Mouse (Mus musculus): ENCODE data around the gene Esrrg. TPM values are rescaled to one million over a fixed set of nuclear protein-coding genes. Genes with fewer than 3 reads are reported as not detected.

The Esrrg gene
- polyA plus RNA-seq, 1 experiment, result 1.0 TPM

DNA sequence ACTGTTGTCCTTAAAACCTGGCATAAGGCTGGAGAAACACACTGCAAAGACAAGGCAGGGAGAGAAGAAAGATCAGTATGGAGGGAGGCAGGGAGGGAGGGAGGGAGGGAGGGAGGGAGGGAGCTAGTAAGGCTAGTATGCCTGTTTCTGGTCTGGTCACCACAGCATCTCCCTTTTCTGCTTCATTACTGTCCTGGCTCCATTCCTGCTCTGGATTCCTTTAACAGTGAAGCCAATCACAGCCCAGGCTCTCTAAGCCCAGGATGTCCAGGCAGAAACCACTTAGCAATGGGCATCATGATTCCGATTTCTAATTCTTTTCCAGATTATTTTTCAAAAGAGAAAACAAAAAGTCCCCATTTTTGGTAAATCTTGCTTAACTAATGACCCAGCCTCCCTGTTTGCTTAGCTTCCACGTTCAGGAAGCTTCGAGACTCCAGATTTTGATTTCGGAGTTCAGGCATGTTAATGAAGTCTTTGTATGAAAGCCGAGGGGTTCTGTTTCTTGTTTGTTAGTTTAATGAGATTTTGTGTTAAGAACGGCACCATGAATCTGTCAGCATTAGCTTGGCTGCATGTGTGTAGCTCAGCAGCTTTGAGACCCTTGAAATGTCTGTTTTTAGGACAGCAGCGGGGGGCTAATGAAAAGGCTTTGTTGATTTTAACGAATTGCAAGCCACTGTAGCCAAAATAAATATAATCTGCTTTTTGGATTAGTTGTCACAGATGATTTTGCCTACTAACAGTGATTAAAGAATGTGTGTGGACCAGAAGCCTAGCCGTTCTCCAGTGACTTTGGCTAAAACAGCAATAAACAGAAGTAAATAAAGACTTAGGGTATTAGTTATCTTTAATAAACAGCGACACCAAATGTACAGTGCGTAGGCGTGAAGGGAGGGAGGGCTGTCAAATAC lies 199.1 kb downstream of the Esrrg start:
- H3K27ac ChIP-seq (ENCODE audit: control insufficient read depth, insufficient read depth, low read length), result no peak overlapping the region
- TF ChIP-seq POLR2A (IDR thresholded peaks at IDR 0.05; ENCODE audit: control insufficient read depth, extremely low read depth, insufficient read depth, low read length, poor library complexity), result no peak
- TF ChIP-seq CTCF (IDR thresholded peaks at IDR 0.05; ENCODE audit: borderline replicate concordance, control insufficient read depth, extremely low read depth, insufficient read depth, low read length, poor library complexity), result no peak
- 83% methylated on average over 12 of the region's 12 CpGs for WGBS
- no peaks in the 10 kb centered on the region for H3K36me3 ChIP-seq (ENCODE audit: control insufficient read depth, insufficient read depth, low read length)
- H3K4me1 ChIP-seq (replicated peaks; ENCODE audit: control insufficient read depth, insufficient read depth, low read length), result no peaks in the 10 kb centered on the region
- H3K4me3 ChIP-seq (ENCODE audit: control insufficient read depth, insufficient read depth, low read length), result no peak overlapping the region
- no peaks in the 10 kb centered on the region for H3K27me3 ChIP-seq (ENCODE audit: control insufficient read depth, insufficient read depth, low read length)
- DNase-seq, result no peak

DNA sequence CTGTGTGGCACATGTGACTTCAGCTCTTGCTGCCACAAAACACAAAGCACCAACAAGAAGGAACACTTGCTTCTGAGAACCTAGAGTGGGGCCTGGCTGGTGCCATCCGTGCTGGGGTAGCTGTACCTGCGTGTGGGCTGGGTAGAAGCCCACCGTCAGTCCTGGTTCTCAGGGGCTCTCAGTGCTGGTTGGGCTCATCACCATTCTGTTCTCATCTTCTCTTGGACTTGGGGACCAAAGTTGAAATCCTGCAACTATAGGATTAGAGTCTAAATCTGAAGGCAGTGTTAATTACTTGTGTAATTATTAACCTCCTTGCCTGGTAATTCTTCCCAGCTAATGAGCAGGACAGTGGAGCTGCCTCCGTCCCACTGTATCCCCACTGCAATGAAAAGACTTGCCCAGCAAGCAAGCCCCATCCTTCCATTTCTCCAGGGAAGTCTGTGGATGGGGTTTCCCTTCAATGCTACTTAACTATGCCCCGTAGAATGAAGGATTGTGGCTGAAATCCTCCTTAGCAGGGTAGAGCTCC lies 199.9 kb downstream of the Esrrg start:
- Histone ChIP-seq H3K4me1 (replicated peaks; ENCODE audit: control insufficient read depth, insufficient read depth, low read length) (no peaks in the 10 kb centered on the region), H3K36me3 (ENCODE audit: control insufficient read depth, insufficient read depth, low read length) (no peaks in the 10 kb centered on the region), H3K27ac (ENCODE audit: control insufficient read depth, insufficient read depth, low read length) (no peak overlapping the region), H3K4me3 (ENCODE audit: control insufficient read depth, insufficient read depth, low read length) (no peak overlapping the region), H3K27me3 (ENCODE audit: control insufficient read depth, insufficient read depth, low read length) (no peaks in the 10 kb centered on the region)
- TF ChIP-seq CTCF (IDR thresholded peaks at IDR 0.05; ENCODE audit: borderline replicate concordance, control insufficient read depth, extremely low read depth, insufficient read depth, low read length, poor library complexity) (no peak), POLR2A (IDR thresholded peaks at IDR 0.05; ENCODE audit: control insufficient read depth, extremely low read depth, insufficient read depth, low read length, poor library complexity) (no peak)
- DNase-seq, result no peak
- 94% methylated on average over 5 of the region's 5 CpGs for WGBS

DNA sequence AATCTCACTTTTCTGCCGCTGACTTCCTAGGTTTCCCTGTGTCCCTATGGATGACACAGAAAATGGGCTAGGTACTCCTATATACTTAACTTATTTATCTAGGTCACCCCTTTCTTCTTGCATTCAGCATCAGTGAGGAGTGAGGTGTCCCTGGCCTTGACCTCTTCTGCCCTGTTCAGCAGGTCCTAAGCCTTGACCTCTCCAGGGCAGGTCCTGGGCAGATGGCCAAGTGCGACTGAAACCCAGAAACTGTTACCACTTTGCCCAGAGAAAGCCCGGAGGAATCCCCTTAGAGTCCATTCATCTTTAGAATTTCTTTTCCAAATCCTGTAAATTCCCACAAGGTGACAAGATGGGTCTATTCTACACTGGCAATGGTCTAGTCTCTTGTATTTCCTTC lies 201.0 kb downstream of the Esrrg start:
- 93% methylated on average over 3 of the region's 3 CpGs for WGBS
- TF ChIP-seq POLR2A (IDR thresholded peaks at IDR 0.05; ENCODE audit: control insufficient read depth, extremely low read depth, insufficient read depth, low read length, poor library complexity) (no peak), CTCF (IDR thresholded peaks at IDR 0.05; ENCODE audit: borderline replicate concordance, control insufficient read depth, extremely low read depth, insufficient read depth, low read length, poor library complexity) (no peak)
- no peaks in the 10 kb centered on the region for H3K4me1 ChIP-seq (replicated peaks; ENCODE audit: control insufficient read depth, insufficient read depth, low read length)
- H3K4me3 ChIP-seq (ENCODE audit: control insufficient read depth, insufficient read depth, low read length), result no peak overlapping the region
- no peaks in the 10 kb centered on the region for H3K36me3 ChIP-seq (ENCODE audit: control insufficient read depth, insufficient read depth, low read length)
- DNase-seq, result no peak
- H3K27me3 ChIP-seq (ENCODE audit: control insufficient read depth, insufficient read depth, low read length), result no peaks in the 10 kb centered on the region
- no peak overlapping the region for H3K27ac ChIP-seq (ENCODE audit: control insufficient read depth, insufficient read depth, low read length)

DNA sequence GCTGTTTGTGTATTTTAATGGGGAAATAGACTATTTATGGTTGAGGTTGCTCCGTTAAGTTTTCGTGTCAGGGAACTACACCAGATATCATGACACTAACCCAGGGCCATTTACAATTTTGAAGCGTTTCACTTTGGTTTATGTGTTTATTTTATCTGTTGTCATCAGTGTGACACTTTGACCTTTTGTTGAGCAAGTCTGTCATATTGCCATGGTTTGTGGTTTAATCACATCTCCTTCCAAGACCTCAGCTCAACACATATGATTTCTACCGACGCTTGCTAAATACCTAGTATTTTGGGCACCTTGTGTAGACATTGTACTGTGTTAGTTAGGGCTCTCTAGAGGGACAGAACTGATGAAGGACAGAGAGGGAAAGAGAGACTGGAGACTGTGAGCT lies 210.8 kb downstream of the Esrrg start:
- H3K4me1 ChIP-seq (replicated peaks; ENCODE audit: control insufficient read depth, insufficient read depth, low read length), result no peaks in the 10 kb centered on the region
- H3K4me3 ChIP-seq (ENCODE audit: control insufficient read depth, insufficient read depth, low read length), result no peak overlapping the region
- no peak for DNase-seq
- H3K36me3 ChIP-seq (ENCODE audit: control insufficient read depth, insufficient read depth, low read length), result no peaks in the 10 kb centered on the region
- no peak for TF ChIP-seq POLR2A (IDR thresholded peaks at IDR 0.05; ENCODE audit: control insufficient read depth, extremely low read depth, insufficient read depth, low read length, poor library complexity)
- TF ChIP-seq CTCF (IDR thresholded peaks at IDR 0.05; ENCODE audit: borderline replicate concordance, control insufficient read depth, extremely low read depth, insufficient read depth, low read length, poor library complexity), result no peak
- no peaks in the 10 kb centered on the region for H3K27me3 ChIP-seq (ENCODE audit: control insufficient read depth, insufficient read depth, low read length)
- WGBS, result 95% methylated on average over 5 of the region's 5 CpGs
- no peak overlapping the region for H3K27ac ChIP-seq (ENCODE audit: control insufficient read depth, insufficient read depth, low read length)

DNA sequence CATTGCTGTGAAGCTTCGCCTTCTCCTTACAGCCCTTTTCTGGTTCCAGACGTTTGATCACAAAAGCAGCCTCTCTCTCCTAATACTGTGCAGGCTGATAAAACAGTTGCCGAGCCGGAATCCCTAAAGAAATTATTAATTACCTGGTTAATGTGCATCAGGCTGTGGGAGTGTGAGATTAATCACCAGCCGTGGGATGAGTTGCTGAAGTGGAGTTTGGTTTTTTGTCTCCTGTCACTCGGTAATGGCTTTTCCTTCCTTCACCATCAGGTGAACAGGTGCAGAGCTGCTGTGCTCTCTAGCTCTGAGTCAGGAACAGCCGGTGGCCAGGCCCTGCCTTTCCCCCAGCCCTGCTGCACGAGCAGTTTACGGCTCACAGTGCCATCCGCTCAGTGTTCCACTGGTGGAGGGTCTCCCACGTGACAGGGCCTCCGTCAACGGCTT lies 212.8 kb downstream of the Esrrg start:
- Histone ChIP-seq H3K36me3 (ENCODE audit: control insufficient read depth, insufficient read depth, low read length) (no peaks in the 10 kb centered on the region), H3K27me3 (ENCODE audit: control insufficient read depth, insufficient read depth, low read length) (no peaks in the 10 kb centered on the region), H3K4me1 (replicated peaks; ENCODE audit: control insufficient read depth, insufficient read depth, low read length) (no peaks in the 10 kb centered on the region), H3K4me3 (ENCODE audit: control insufficient read depth, insufficient read depth, low read length) (no peak overlapping the region), H3K27ac (ENCODE audit: control insufficient read depth, insufficient read depth, low read length) (no peak overlapping the region)
- 89% methylated on average over 13 of the region's 13 CpGs for WGBS
- DNase-seq, result no peak
- TF ChIP-seq CTCF (IDR thresholded peaks at IDR 0.05; ENCODE audit: borderline replicate concordance, control insufficient read depth, extremely low read depth, insufficient read depth, low read length, poor library complexity) (no peak), POLR2A (IDR thresholded peaks at IDR 0.05; ENCODE audit: control insufficient read depth, extremely low read depth, insufficient read depth, low read length, poor library complexity) (no peak)

DNA sequence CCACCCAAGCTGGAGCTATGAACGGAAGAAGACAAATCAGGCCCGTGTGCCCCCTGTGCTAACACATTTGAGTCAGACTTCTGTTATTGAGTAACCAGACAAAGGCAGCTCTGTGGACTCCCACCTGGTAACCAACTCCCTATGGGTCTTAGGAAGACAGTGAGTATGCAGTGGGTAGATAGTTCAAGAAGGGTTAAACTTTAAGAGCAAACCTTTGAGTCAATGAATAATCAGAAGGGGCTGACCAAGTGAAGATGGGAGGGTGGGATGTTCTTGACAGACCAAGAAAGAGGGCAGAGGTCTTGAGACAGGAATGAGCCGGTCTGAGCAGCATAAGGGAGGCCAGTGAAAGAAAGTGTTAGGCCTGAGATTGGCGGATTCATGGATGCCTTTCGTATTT lies 214.8 kb downstream of the Esrrg start:
- no peaks in the 10 kb centered on the region for H3K4me1 ChIP-seq (replicated peaks; ENCODE audit: control insufficient read depth, insufficient read depth, low read length)
- WGBS, result 88% methylated on average over 5 of the region's 5 CpGs
- no peaks in the 10 kb centered on the region for H3K36me3 ChIP-seq (ENCODE audit: control insufficient read depth, insufficient read depth, low read length)
- no peak for TF ChIP-seq POLR2A (IDR thresholded peaks at IDR 0.05; ENCODE audit: control insufficient read depth, extremely low read depth, insufficient read depth, low read length, poor library complexity)
- no peak for TF ChIP-seq CTCF (IDR thresholded peaks at IDR 0.05; ENCODE audit: borderline replicate concordance, control insufficient read depth, extremely low read depth, insufficient read depth, low read length, poor library complexity)
- H3K4me3 ChIP-seq (ENCODE audit: control insufficient read depth, insufficient read depth, low read length), result no peak overlapping the region
- H3K27me3 ChIP-seq (ENCODE audit: control insufficient read depth, insufficient read depth, low read length), result no peaks in the 10 kb centered on the region; the same call in 1 of the 2 replicates
- H3K27ac ChIP-seq (ENCODE audit: control insufficient read depth, insufficient read depth, low read length), result no peak overlapping the region
- DNase-seq, result no peak
